Mouse (Mus musculus) liver, embryonic 11.5 days (tissue): ENCODE data around the gene Ccng1. TPM values are rescaled to one million over a fixed set of nuclear protein-coding genes. Genes with fewer than 3 reads are reported as not detected.

Source experiments
- ATAC-seq: fragments of 200-750 bp; cut with Nextera tagmentation; replicated peaks from 2 replicates; pipeline ENCODE4 v1.8.0; 2017; ENCODE audit warnings: moderate number of reproducible peaks, mild to moderate bottlenecking, moderate TSS enrichment, moderate library complexity; ENCODE audit not compliant: low FRiP score
- DNase-seq: peaks from one replicate; pipeline ENCODE4 v3.0.0-alpha.2; 2017; ENCODE audit warnings: low spot score
- H3K27ac ChIP-seq: fragments of 300-500 bp; sonication (generic); 2 replicates; pipeline ENCODE4 v1.5.1; 2014; ENCODE audit warnings: mild to moderate bottlenecking, low read depth, low read length, control low read depth
- H3K27me3 ChIP-seq: fragments of 300-500 bp; sonication (generic); replicated peaks from 2 replicates; pipeline ENCODE4 v1.6.1; 2014; ENCODE audit warnings: low read length, mixed read lengths; ENCODE audit not compliant: control insufficient read depth, insufficient read depth
- H3K36me3 ChIP-seq: fragments of 300-500 bp; sonication (generic); 2 replicates; pipeline ENCODE4 v1.6.1; 2014; ENCODE audit warnings: mild to moderate bottlenecking, low read length, moderate library complexity, mixed read lengths; ENCODE audit not compliant: control insufficient read depth, insufficient read depth
- H3K4me1 ChIP-seq: fragments of 300-500 bp; sonication (generic); replicated peaks from 2 replicates; pipeline ENCODE4 v1.6.1; 2014; ENCODE audit warnings: low read length, mixed read lengths; ENCODE audit not compliant: control insufficient read depth, insufficient read depth
- H3K4me2 ChIP-seq: fragments of 300-500 bp; sonication (generic); 2 replicates; pipeline ENCODE4 v1.6.1; 2014; ENCODE audit warnings: mild to moderate bottlenecking, control low read depth, moderate library complexity
- H3K4me3 ChIP-seq: fragments of 300-500 bp; sonication (generic); 2 replicates; pipeline ENCODE4 v1.5.1; 2014; ENCODE audit warnings: low read depth, low read length, control low read depth
- H3K9ac ChIP-seq: fragments of 300-500 bp; sonication (generic); 2 replicates; pipeline ENCODE4 v1.6.1; 2014; ENCODE audit warnings: low read depth, low read length, control low read depth
- H3K9me3 ChIP-seq: fragments of 300-500 bp; sonication (generic); 2 replicates; pipeline ENCODE4 v1.6.1; 2016; ENCODE audit warnings: low read length, inconsistent platforms, mixed read lengths; ENCODE audit not compliant: control insufficient read depth
- WGBS: fragments of 180-500 bp; shearing (Covaris S2); extraction: QIAGEN DNeasy Blood & Tissue Kit; methylation state at CpG from one replicate; pipeline ENCODE4 v1.1.7; 2014; 5-methylcytosine and 5-hydroxymethylcytosine counted together
- polyA plus RNA-seq: library from polyadenylated mRNA; unstranded; fragments of >200 nt; fragmentation: Nextera tagmentation; extraction: Ambion mirVana; gene quantifications from 2 replicates; pipeline ENCODE4 v1.2.1, GENCODE M21; 2014

Gene Ccng1
- polyA plus RNA-seq, 1 experiment from 2014 or later: 50.2 TPM

GRCm38 (mm10) chr11:40763395-40763794 lies 8.3 kb upstream of the Ccng1 start:
- ATAC-seq (peak; percentile 61; the same call in 1 of the 2 replicates), DNase-seq (no peak)
- H3K9ac ChIP-seq: no peak overlapping the region
- H3K4me3 ChIP-seq: no peak overlapping the region
- WGBS: 27% methylated on average over 2 of the region's 2 CpGs
- H3K9me3 ChIP-seq: no peaks in the 10 kb centered on the region
- H3K27ac ChIP-seq: no peak overlapping the region
- H3K27me3 ChIP-seq: no peaks in the 10 kb centered on the region
- no peaks in the 10 kb centered on the region for H3K36me3 ChIP-seq
- H3K4me2 ChIP-seq: no peak overlapping the region
- no peaks in the 10 kb centered on the region for H3K4me1 ChIP-seq

GRCm38 (mm10) chr11:40759896-40760295 lies 4.8 kb upstream of the Ccng1 start:
- no peak overlapping the region for H3K4me2 ChIP-seq
- no peak for ATAC-seq
- 81% methylated on average over 8 of the region's 8 CpGs for WGBS
- no peak overlapping the region for H3K9ac ChIP-seq
- H3K4me1 ChIP-seq: no peaks in the 10 kb centered on the region
- H3K27me3 ChIP-seq: no peaks in the 10 kb centered on the region
- H3K9me3 ChIP-seq: no peaks in the 10 kb centered on the region
- no peak overlapping the region for H3K4me3 ChIP-seq
- no peak overlapping the region for H3K27ac ChIP-seq
- DNase-seq: no peak
- no peaks in the 10 kb centered on the region for H3K36me3 ChIP-seq

DNA sequence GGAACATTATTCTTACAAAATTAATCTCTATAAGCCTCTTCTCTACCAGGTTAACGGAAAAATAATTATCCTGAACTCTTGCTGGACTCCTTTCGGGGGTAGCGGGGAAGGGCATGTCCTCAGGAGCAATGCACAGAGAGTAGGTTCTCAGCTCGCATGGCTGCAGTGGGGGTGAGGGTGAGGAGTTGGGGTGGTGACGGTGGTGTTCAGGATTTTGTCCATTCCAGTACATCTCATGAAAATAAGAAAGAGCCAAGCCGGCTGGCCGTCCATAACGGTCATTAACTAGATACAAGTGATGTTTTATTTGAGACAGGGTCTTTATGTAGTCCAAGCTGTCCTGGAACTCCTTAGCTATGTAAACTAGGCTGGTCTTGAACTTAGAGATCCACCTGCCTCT lies 857 bp upstream of the Ccng1 start:
- Histone ChIP-seq H3K4me1 (peaks cover 6% of the 10 kb centered on the region), H3K9me3 (no peaks in the 10 kb centered on the region), H3K36me3 (0 out of 2 replicates have a peak, but pooled peaks cover 2% of the 10 kb centered on the region), H3K27ac (no peak overlapping the region), H3K9ac (no peak overlapping the region; the same call in 1 of the 2 replicates), H3K27me3 (no peaks in the 10 kb centered on the region), H3K4me2 (peak overlapping the region; percentile 88), H3K4me3 (peak overlapping the region; percentile 86; the same call in 1 of the 2 replicates)
- WGBS: 88% methylated on average over 8 of the region's 8 CpGs
- no peak for ATAC-seq
- DNase-seq: no peak

GRCm38 (mm10) chr11:40754664-40755107 lies 425 bp downstream of the Ccng1 start:
- Histone ChIP-seq H3K27ac (peak overlapping the region; percentile 66), H3K4me3 (peak overlapping the region; percentile 86), H3K27me3 (no peaks in the 10 kb centered on the region), H3K36me3 (0 out of 2 replicates have a peak, but pooled peaks cover 2% of the 10 kb centered on the region), H3K9ac (peak overlapping the region; percentile 90), H3K4me2 (peak overlapping the region; percentile 88), H3K9me3 (no peaks in the 10 kb centered on the region), H3K4me1 (peaks cover 6% of the 10 kb centered on the region)
- 2% methylated on average over 19 of the region's 19 CpGs for WGBS
- peak; percentile 67 for ATAC-seq
- no peak for DNase-seq

DNA sequence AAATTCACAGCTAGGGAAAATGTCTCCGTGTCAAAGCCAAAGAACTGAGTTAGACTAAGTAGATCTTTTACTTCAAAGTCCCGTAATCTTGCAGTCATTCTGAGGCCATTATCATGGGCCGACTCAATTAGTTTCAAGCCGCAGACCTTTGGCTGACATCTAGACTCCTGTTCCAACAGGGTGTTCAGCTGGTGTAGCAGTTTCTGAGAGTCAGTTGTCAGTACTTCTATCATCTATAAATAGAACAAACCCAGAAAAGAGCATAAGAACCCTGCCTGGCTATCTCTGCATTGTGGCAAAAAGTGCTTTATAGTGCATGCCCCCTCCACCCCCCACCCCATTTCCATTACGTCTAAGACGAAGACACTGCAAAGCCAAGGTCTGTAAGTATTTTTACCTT lies 1.3 kb downstream of the Ccng1 start:
- ATAC-seq: no peak
- peak overlapping the region; percentile 88 for H3K4me2 ChIP-seq
- no peaks in the 10 kb centered on the region for H3K27me3 ChIP-seq
- H3K4me3 ChIP-seq: 0 out of 2 replicates have a peak overlapping the region, but pooled peaks have one; percentile 9
- H3K36me3 ChIP-seq: peaks cover 2% of the 10 kb centered on the region; the same call in 1 of the 2 replicates
- WGBS: 74% methylated on average over 6 of the region's 6 CpGs
- no peak overlapping the region for H3K27ac ChIP-seq
- no peak overlapping the region for H3K9ac ChIP-seq
- no peaks in the 10 kb centered on the region for H3K9me3 ChIP-seq
- DNase-seq: no peak
- peaks cover 6% of the 10 kb centered on the region for H3K4me1 ChIP-seq

GRCm38 (mm10) chr11:40747716-40748115 lies 7.4 kb downstream of the Ccng1 start:
- Histone ChIP-seq H3K9me3 (no peaks in the 10 kb centered on the region), H3K27me3 (no peaks in the 10 kb centered on the region), H3K4me1 (no peaks in the 10 kb centered on the region), H3K27ac (no peak overlapping the region), H3K4me3 (no peak overlapping the region), H3K9ac (no peak overlapping the region), H3K4me2 (no peak overlapping the region), H3K36me3 (peaks cover 2% of the 10 kb centered on the region; the same call in 1 of the 2 replicates)
- ATAC-seq (no peak), DNase-seq (no peak)
- WGBS: 61% methylated on average over 2 of the region's 2 CpGs

DNA sequence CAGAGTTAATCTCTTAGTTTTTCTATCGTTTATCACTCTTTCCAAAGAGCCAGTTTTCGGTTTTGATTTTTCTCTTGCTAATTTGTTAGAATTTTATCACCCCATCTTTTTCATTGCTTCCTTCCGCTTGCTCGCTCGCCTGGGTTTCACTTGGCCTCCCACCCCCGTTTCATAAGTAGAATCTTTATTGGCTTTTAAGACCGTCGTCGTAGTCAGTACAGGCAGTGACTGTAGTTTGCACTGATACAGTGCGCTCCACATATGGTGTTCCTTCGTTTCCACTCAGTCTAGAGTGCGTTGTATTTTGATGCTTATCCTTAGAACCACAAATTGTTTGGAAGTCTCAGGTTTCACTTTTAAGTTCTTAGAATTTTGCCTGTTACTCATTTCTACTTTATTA lies 8.8 kb downstream of the Ccng1 start:
- H3K27me3 ChIP-seq: no peaks in the 10 kb centered on the region
- no peak overlapping the region for H3K4me2 ChIP-seq
- WGBS: 86% methylated on average over 12 of the region's 12 CpGs
- no peaks in the 10 kb centered on the region for H3K9me3 ChIP-seq
- ATAC-seq (no peak), DNase-seq (no peak)
- no peak overlapping the region for H3K4me3 ChIP-seq
- no peak overlapping the region for H3K27ac ChIP-seq
- H3K4me1 ChIP-seq: no peaks in the 10 kb centered on the region
- no peak overlapping the region for H3K9ac ChIP-seq
- H3K36me3 ChIP-seq: peaks cover 2% of the 10 kb centered on the region; the same call in 1 of the 2 replicates

DNA sequence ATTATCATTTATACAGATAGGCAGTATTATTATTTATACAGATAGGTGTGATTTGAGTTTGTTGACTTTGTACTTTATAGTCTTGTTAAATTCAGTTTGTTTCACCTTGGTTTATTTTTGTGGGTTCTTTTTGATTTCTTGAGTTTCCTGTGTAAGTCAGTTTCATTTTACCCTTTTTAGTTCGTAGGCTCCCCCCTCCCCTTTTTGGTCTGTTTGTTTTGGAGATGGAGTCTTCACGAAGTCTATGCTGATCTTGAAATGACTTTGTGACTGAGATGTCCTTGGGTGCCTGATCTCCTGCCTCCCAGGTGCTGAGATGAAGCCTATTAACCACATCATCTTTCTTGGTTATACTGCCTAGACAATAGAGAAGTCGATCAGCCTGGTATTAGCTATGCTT lies 10.8 kb downstream of the Ccng1 start:
- H3K4me3 ChIP-seq: no peak overlapping the region
- no peak overlapping the region for H3K9ac ChIP-seq
- 80% methylated on average over 3 of the region's 3 CpGs for WGBS
- ATAC-seq (no peak), DNase-seq (no peak)
- peaks cover 9% of the 10 kb centered on the region for H3K36me3 ChIP-seq
- H3K4me2 ChIP-seq: no peak overlapping the region
- H3K27ac ChIP-seq: no peak overlapping the region
- no peaks in the 10 kb centered on the region for H3K4me1 ChIP-seq
- no peaks in the 10 kb centered on the region for H3K9me3 ChIP-seq
- H3K27me3 ChIP-seq: no peaks in the 10 kb centered on the region

GRCm38 (mm10) chr11:40741605-40742262 lies 13.4 kb downstream of the Ccng1 start:
- H3K9me3 ChIP-seq: no peaks in the 10 kb centered on the region
- no peaks in the 10 kb centered on the region for H3K27me3 ChIP-seq
- H3K4me3 ChIP-seq: no peak overlapping the region
- 0 out of 2 replicates have a peak, but pooled peaks have one; percentile 26 for ATAC-seq
- peaks cover 20% of the 10 kb centered on the region for H3K36me3 ChIP-seq
- no peak for DNase-seq
- 86% methylated on average over 12 of the region's 12 CpGs for WGBS
- H3K4me2 ChIP-seq: no peak overlapping the region
- H3K9ac ChIP-seq: no peak overlapping the region
- H3K27ac ChIP-seq: no peak overlapping the region
- no peaks in the 10 kb centered on the region for H3K4me1 ChIP-seq
